Mouse (Mus musculus) kidney, embryonic 14.5 days (tissue): ENCODE results near the gene G6pc3. TPM values are rescaled to one million over a fixed set of nuclear protein-coding genes. Genes with fewer than 3 reads are reported as not detected.

Experiments
- ATAC-seq: fragments of 200-750 bp; cut with Nextera tagmentation; 2 replicates; pipeline ENCODE4 v1.8.0; 2017; ENCODE audit warnings: moderate number of reproducible peaks, mild to moderate bottlenecking, moderate TSS enrichment, moderate library complexity; ENCODE audit not compliant: low FRiP score, low TSS enrichment
- H3K27ac ChIP-seq: fragments of 300-500 bp; sonication (generic); 2 replicates; pipeline ENCODE4 v1.5.1; 2014; ENCODE audit warnings: low read depth, mild to moderate bottlenecking, low read length, moderate library complexity, mixed read lengths
- H3K27me3 ChIP-seq: fragments of 300-500 bp; sonication (generic); 2 replicates; pipeline ENCODE4 v1.6.1; 2014; ENCODE audit warnings: mild to moderate bottlenecking, low read length; ENCODE audit not compliant: control insufficient read depth, insufficient read depth
- H3K36me3 ChIP-seq: fragments of 300-500 bp; sonication (generic); 2 replicates; pipeline ENCODE4 v1.6.1; 2014; ENCODE audit warnings: low read length, mixed read lengths; ENCODE audit not compliant: control insufficient read depth, insufficient read depth
- H3K4me1 ChIP-seq: fragments of 300-500 bp; sonication (generic); 2 replicates; pipeline ENCODE4 v1.6.1; 2014; ENCODE audit warnings: low read length, mixed read lengths; ENCODE audit not compliant: control insufficient read depth, insufficient read depth
- H3K4me2 ChIP-seq: fragments of 300-500 bp; sonication (generic); replicated peaks from 2 replicates; pipeline ENCODE4 v1.6.1; 2014; ENCODE audit warnings: low read depth, mild to moderate bottlenecking, low read length
- H3K4me3 ChIP-seq: fragments of 300-500 bp; sonication (generic); 2 replicates; pipeline ENCODE4 v1.5.1; 2014; ENCODE audit warnings: mild to moderate bottlenecking, low read length
- H3K9ac ChIP-seq: fragments of 300-500 bp; sonication (generic); 2 replicates; pipeline ENCODE4 v1.6.1; 2014; ENCODE audit warnings: low read depth, mild to moderate bottlenecking, low read length, moderate library complexity
- H3K9me3 ChIP-seq: fragments of 300-500 bp; sonication (generic); 2 replicates; pipeline ENCODE4 v1.6.1; 2016; ENCODE audit warnings: low read length; ENCODE audit not compliant: control insufficient read depth
- WGBS: fragments of 180-500 bp; shearing (Covaris S2); extraction: QIAGEN DNeasy Blood & Tissue Kit; methylation state at CpG from one replicate; pipeline ENCODE4 v1.1.7; 2014; 5-methylcytosine and 5-hydroxymethylcytosine counted together
- polyA plus RNA-seq: library from polyadenylated mRNA; unstranded; fragments of >200 nt; fragmentation: Nextera tagmentation; extraction: Ambion mirVana; gene quantifications from 2 replicates; pipeline ENCODE4 v1.2.1, GENCODE M21; 2014

G6pc3 gene
- polyA plus RNA-seq, 1 experiment from 2014 or later = 42.5 TPM

- ATAC-seq = no peak
- H3K36me3 ChIP-seq = peaks cover 85% of the 10 kb centered on the region
These were observed 10.4 kb downstream of the G6pc3 start for GRCm38 (mm10) chr11:102199856-102200255.

GRCm38 (mm10) chr11:102201408-102201821 is 12.0 kb downstream of the G6pc3 start:
- no peaks in the 10 kb centered on the region; the same call in 1 of the 2 replicates for H3K4me1 ChIP-seq
- no peak overlapping the region for H3K4me2 ChIP-seq
- no peak overlapping the region for H3K9ac ChIP-seq
- no peak overlapping the region for H3K4me3 ChIP-seq
- H3K36me3 ChIP-seq = peaks cover 80% of the 10 kb centered on the region
- WGBS = 79% methylated on average over 12 of the region's 12 CpGs
- 0 out of 2 replicates have a peak, but pooled peaks have one; percentile 3 for ATAC-seq
- no peak overlapping the region for H3K27ac ChIP-seq
- H3K27me3 ChIP-seq = no peaks in the 10 kb centered on the region
- no peaks in the 10 kb centered on the region for H3K9me3 ChIP-seq

More at GRCm38 (mm10) chr11:102199856-102200255, 10.4 kb downstream of the G6pc3 start:
- H3K27ac ChIP-seq = no peak overlapping the region
- no peaks in the 10 kb centered on the region; the same call in 1 of the 2 replicates for H3K4me1 ChIP-seq
- H3K27me3 ChIP-seq = no peaks in the 10 kb centered on the region
- H3K4me2 ChIP-seq = no peak overlapping the region
- no peak overlapping the region for H3K4me3 ChIP-seq
- H3K9me3 ChIP-seq = no peaks in the 10 kb centered on the region
- no peak overlapping the region for H3K9ac ChIP-seq
- WGBS = 43% methylated on average over 9 of the region's 9 CpGs

GRCm38 (mm10) chr11:102206481-102206880 is 17.1 kb downstream of the G6pc3 start:
- H3K4me2 ChIP-seq = no peak overlapping the region
- no peaks in the 10 kb centered on the region for H3K9me3 ChIP-seq
- H3K9ac ChIP-seq = no peak overlapping the region
- no peak overlapping the region for H3K27ac ChIP-seq
- H3K4me3 ChIP-seq = no peak overlapping the region
- WGBS = 78% methylated on average over 29 of the region's 30 CpGs
- peaks cover 43% of the 10 kb centered on the region for H3K36me3 ChIP-seq
- peaks cover 26% of the 10 kb centered on the region for H3K4me1 ChIP-seq
- no peak for ATAC-seq
- H3K27me3 ChIP-seq = no peaks in the 10 kb centered on the region

GRCm38 (mm10) chr11:102207825-102208777 is 18.7 kb downstream of the G6pc3 start:
- Histone ChIP-seq H3K4me3 (no peak overlapping the region), H3K36me3 (peaks cover 27% of the 10 kb centered on the region; the same call in 1 of the 2 replicates), H3K9me3 (no peaks in the 10 kb centered on the region), H3K4me1 (peaks cover 32% of the 10 kb centered on the region), H3K9ac (no peak overlapping the region), H3K27ac (no peak overlapping the region), H3K4me2 (no peak overlapping the region), H3K27me3 (no peaks in the 10 kb centered on the region)
- no peak for ATAC-seq
- WGBS = 55% methylated on average over 11 of the region's 11 CpGs

- H3K4me2 ChIP-seq = no peak overlapping the region
- no peaks in the 10 kb centered on the region for H3K9me3 ChIP-seq
- H3K36me3 ChIP-seq = peaks cover 22% of the 10 kb centered on the region; the same call in 1 of the 2 replicates
- H3K27ac ChIP-seq = no peak overlapping the region
- no peak overlapping the region for H3K4me3 ChIP-seq
- no peak for ATAC-seq
- no peaks in the 10 kb centered on the region for H3K27me3 ChIP-seq
- 40% methylated on average over 3 of the region's 4 CpGs for WGBS
- H3K9ac ChIP-seq = no peak overlapping the region
- peaks cover 38% of the 10 kb centered on the region for H3K4me1 ChIP-seq
These were observed 19.4 kb downstream of the G6pc3 start for GRCm38 (mm10) chr11:102208846-102209245.

GRCm38 (mm10) chr11:102209742-102210141 is 20.3 kb downstream of the G6pc3 start:
- no peaks in the 10 kb centered on the region for H3K27me3 ChIP-seq
- H3K4me2 ChIP-seq = no peak overlapping the region
- no peak overlapping the region for H3K9ac ChIP-seq
- no peak overlapping the region for H3K4me3 ChIP-seq
- no peaks in the 10 kb centered on the region for H3K9me3 ChIP-seq
- H3K4me1 ChIP-seq = peaks cover 46% of the 10 kb centered on the region
- no peak overlapping the region for H3K27ac ChIP-seq
- peaks cover 13% of the 10 kb centered on the region; the same call in 1 of the 2 replicates for H3K36me3 ChIP-seq
- 37% methylated on average over 2 of the region's 2 CpGs for WGBS
- no peak for ATAC-seq

- Histone ChIP-seq H3K9ac (no peak overlapping the region), H3K4me1 (peaks cover 50% of the 10 kb centered on the region), H3K27ac (no peak overlapping the region), H3K36me3 (peaks cover 13% of the 10 kb centered on the region; the same call in 1 of the 2 replicates), H3K4me3 (no peak overlapping the region), H3K9me3 (no peaks in the 10 kb centered on the region), H3K27me3 (no peaks in the 10 kb centered on the region), H3K4me2 (no peak overlapping the region)
- no peak for ATAC-seq
- 74% methylated on average over 3 of the region's 3 CpGs for WGBS
These were observed 20.8 kb downstream of the G6pc3 start for GRCm38 (mm10) chr11:102210185-102210584.

GRCm38 (mm10) chr11:102211011-102211410 is 21.6 kb downstream of the G6pc3 start:
- Histone ChIP-seq H3K27ac (no peak overlapping the region), H3K4me2 (no peak overlapping the region), H3K9ac (no peak overlapping the region), H3K9me3 (no peaks in the 10 kb centered on the region), H3K36me3 (peaks cover 7% of the 10 kb centered on the region; the same call in 1 of the 2 replicates), H3K27me3 (no peaks in the 10 kb centered on the region), H3K4me1 (peaks cover 59% of the 10 kb centered on the region), H3K4me3 (no peak overlapping the region)
- ATAC-seq = no peak
- 20% methylated on average over 5 of the region's 5 CpGs for WGBS

GRCm38 (mm10) chr11:102211936-102212341 is 22.5 kb downstream of the G6pc3 start:
- Histone ChIP-seq H3K36me3 (no peaks in the 10 kb centered on the region), H3K4me1 (peaks cover 68% of the 10 kb centered on the region), H3K27ac (no peak overlapping the region), H3K4me2 (no peak overlapping the region), H3K27me3 (no peaks in the 10 kb centered on the region), H3K9ac (no peak overlapping the region), H3K4me3 (no peak overlapping the region), H3K9me3 (no peaks in the 10 kb centered on the region)
- no peak for ATAC-seq
- 49% methylated on average over 18 of the region's 18 CpGs for WGBS
